Mouse (Mus musculus) cerebellum, adult 11 months (tissue): ENCODE data around the gene 4933405O20Rik.

ENCODE experiments used
- DNase-seq: peaks from one replicate; pipeline ENCODE4 v3.0.0; 2022

Gene 4933405O20Rik

GRCm38 (mm10) chr7:50598890-50599289 lies at the start of gene 4933405O20Rik:
TSS of gene 4933405O20Rik (plus strand) at chr7:50599190.
- no peak for DNase-seq

- DNase-seq: peak; percentile 6
Measured at GRCm38 (mm10) chr7:50549572-50549971, 49.4 kb upstream of the 4933405O20Rik start.

GRCm38 (mm10) chr7:50551426-50551825 lies 47.6 kb upstream of the 4933405O20Rik start:
- DNase-seq: no peak

DNA sequence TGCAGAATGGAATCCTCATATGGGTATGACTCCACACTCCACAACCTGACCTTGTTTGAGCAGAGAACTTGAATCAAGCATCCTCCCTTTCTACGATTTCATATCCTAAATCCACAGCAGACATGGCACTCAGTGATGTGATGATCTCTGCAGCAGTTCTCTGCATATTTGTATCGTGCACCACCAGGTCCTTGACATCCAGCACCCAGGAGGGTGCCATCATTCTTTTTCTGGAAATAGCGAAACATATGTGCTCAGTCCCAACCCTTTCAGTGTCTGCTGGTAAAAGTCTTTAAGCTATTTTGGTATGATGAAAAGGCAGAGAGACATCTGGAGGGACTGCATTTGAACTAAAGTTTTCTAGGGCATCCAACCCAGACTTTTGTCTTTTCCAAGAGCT lies 36.3 kb upstream of the 4933405O20Rik start:
- DNase-seq: no peak

DNA sequence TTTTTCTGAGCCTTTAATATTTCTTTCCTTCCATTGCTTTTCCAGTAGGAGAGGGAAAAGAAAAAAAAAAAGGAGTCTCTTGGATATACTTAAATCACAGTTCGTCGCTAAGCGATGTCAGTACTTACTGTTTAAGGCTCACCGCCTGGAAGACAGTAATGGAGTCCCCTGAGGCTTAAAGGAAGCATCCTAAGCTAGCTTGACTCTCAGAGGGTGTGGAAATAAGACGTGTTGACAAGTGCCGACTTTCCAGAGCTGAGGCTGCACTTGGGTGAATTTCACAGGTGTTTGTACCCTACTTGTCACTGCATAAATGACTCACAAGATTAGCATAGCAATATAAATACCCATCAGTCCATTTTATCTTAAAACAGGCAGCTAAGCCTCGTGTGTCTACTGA lies 25.1 kb upstream of the 4933405O20Rik start:
- no peak for DNase-seq

DNA sequence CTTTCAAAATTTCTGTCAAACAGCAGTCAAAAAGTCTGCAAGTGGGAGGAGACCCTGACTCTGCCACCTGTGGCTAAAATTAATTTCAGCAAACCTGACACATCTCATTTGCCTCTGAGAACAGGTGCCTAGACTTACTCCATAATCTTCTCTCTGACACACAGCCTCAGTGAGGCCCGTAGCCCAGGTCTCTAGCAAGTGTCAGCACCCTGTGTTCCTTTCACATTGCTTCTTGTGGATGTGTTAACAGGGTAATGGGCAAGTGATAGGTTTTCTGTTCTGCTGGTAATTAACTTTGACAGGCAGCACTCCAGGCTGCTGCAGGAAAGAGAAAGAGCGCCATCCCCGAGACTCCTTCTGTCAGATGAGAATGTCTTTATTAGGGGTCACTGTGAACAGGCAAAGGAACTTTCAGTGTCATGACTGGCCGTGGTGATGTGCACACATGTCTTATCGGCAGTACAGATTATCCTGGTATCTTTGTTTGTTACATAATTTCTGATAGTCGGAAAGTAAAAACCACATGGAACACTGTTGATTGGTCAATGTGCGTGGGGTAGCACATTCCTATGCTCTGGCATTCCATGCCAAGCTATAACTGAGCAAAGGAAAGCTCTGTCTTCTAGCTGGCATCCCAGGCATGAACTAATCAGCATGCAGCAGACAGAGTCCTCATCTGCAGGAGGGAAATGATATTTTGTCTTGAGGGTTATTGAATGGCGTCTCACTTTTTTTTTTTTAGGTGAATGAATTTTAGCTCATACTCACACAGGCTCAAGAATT lies 10.2 kb upstream of the 4933405O20Rik start:
- DNase-seq: no peak

GRCm38 (mm10) chr7:50614101-50614500 lies 15.1 kb downstream of the 4933405O20Rik start:
- DNase-seq: no peak

GRCm38 (mm10) chr7:50629186-50629585 lies 30.2 kb downstream of the 4933405O20Rik start:
- no peak for DNase-seq

DNA sequence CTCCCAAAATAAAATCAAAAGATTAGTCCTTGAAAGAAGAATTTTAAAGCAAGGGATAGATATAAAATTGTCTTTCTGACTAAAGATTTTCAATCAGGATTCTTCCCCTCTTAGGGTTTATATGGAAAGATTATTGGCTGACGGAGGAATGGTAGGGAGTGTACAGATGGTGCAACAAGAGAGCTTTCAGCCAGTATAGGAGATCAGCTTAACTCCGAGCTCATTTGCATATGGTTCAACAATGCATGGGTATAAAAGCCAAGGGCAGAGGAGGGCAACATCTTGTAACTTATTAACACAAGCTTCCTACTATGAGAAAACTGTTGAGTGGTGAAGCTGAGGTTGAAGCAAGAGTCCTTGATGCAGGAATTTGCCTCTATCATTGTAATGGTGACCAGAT lies 34.2 kb downstream of the 4933405O20Rik start:
- DNase-seq: no peak
